Mouse (Mus musculus) liver, adult 2 months (tissue): ENCODE measurements around the gene Lce3d. TPM values are rescaled to one million over a fixed set of nuclear protein-coding genes. Genes with fewer than 3 reads are reported as not detected.

ENCODE experiments used
- DNase-seq: peaks from one replicate; pipeline ENCODE4 v3.0.0-alpha.2; 2011; ENCODE audit warnings: low read depth, low spot score; ENCODE audit errors: extremely low read depth
- H3K27ac ChIP-seq: fragments of 200-500 bp; replicated peaks from 2 replicates; pipeline ENCODE4 v1.5.1; 2012; ENCODE audit warnings: low read depth, mild to moderate bottlenecking, control low read depth, inconsistent platforms, low read length; ENCODE audit not compliant: insufficient read depth
- H3K27me3 ChIP-seq: fragments of 200-500 bp; 2 replicates; pipeline ENCODE4 v1.6.1; 2012; ENCODE audit warnings: mild to moderate bottlenecking, moderate library complexity, low read length, inconsistent platforms; ENCODE audit not compliant: control insufficient read depth, insufficient read depth
- H3K36me3 ChIP-seq: fragments of 200-500 bp; 2 replicates; pipeline ENCODE4 v1.6.1; 2012; ENCODE audit warnings: low read length, inconsistent platforms; ENCODE audit not compliant: control insufficient read depth, insufficient read depth
- H3K4me1 ChIP-seq: fragments of 200-500 bp; 2 replicates; pipeline ENCODE4 v1.6.1; 2011; ENCODE audit warnings: low read length; ENCODE audit not compliant: control insufficient read depth, insufficient read depth
- H3K4me3 ChIP-seq: fragments of 200-500 bp; 2 replicates; pipeline ENCODE4 v1.5.1; 2011; ENCODE audit warnings: low read depth, mild to moderate bottlenecking, control low read depth, low read length, moderate library complexity; ENCODE audit not compliant: insufficient read depth
- H3K79me2 ChIP-seq: fragments of 200-500 bp; 2 replicates; pipeline ENCODE4 v1.6.1; 2012; ENCODE audit warnings: inconsistent platforms, mild to moderate bottlenecking, low read length, moderate library complexity; ENCODE audit not compliant: control insufficient read depth, insufficient read depth
- H3K9ac ChIP-seq: fragments of 200-500 bp; 2 replicates; pipeline ENCODE4 v1.6.1; 2012; ENCODE audit warnings: low read depth, mild to moderate bottlenecking, control low read depth, inconsistent platforms, low read length
- CTCF ChIP-seq: fragments of 200-500 bp; IDR thresholded peaks from 2 replicates; pipeline ENCODE4 v1.5.1; 2011; ENCODE audit warnings: low read depth, low read length, control low read depth
- POLR2A ChIP-seq: fragments of 200-500 bp; IDR thresholded peaks from 2 replicates; pipeline ENCODE4 v1.6.1; 2011; ENCODE audit warnings: low read length, control low read depth; ENCODE audit not compliant: insufficient read depth; ENCODE audit errors: extremely low read depth
- WGBS: fragments of 180-500 bp; shearing (Covaris S2); methylation state at CpG from one replicate; pipeline ENCODE4 v1.1.7; 2018; 5-methylcytosine and 5-hydroxymethylcytosine counted together
- polyA plus RNA-seq: library from polyadenylated mRNA; depleted of rRNA; stranded (reverse); fragments of >200 nt; gene quantifications from 2 replicates; pipeline ENCODE4 v1.2.3, GENCODE M21; 2012; rRNA removed
- total RNA-seq: library from RNA; depleted of rRNA; stranded (reverse); fragments of >200 nt; gene quantifications from 2 replicates; pipeline ENCODE4 v1.2.3, GENCODE M21; 2014; rRNA removed

Lce3d gene
- total and polyA plus RNA-seq, 2 experiments = not detected

- no peak for TF ChIP-seq POLR2A
- no peak for TF ChIP-seq CTCF
- Histone ChIP-seq H3K4me3 (no peak within 1 kb of the TSS), H3K36me3 (no peaks in the 10 kb centered on the region), H3K27ac (no peak within 1 kb of the TSS), H3K9ac (no peak within 1 kb of the TSS), H3K27me3 (no peaks in the 10 kb centered on the region), H3K4me1 (no peaks in the 10 kb centered on the region), H3K79me2 (no peaks in the 10 kb centered on the region)
- DNase-seq = no peak
- WGBS = 86% methylated on average over 2 of the region's 2 CpGs
Measured at GRCm38 (mm10) chr3:92966761-92967160, 9.6 kb downstream of the Lce3d start, which contains the start of gene Lce3e. Lce3e (plus strand) TSS chr3:92967061.

- 68% methylated on average over 2 of the region's 2 CpGs for WGBS
- no peak overlapping the region for H3K27ac ChIP-seq
Measured at GRCm38 (mm10) chr3:92978484-92978883, 21.3 kb downstream of the Lce3d start.

GRCm38 (mm10) chr3:92991926-92992325 lies 34.7 kb downstream of the Lce3d start, which contains the start of gene Lce3f:
Lce3f (plus strand) TSS chr3:92992226.
- no peaks in the 10 kb centered on the region for H3K27me3 ChIP-seq
- no peak for DNase-seq
- no peak within 1 kb of the TSS for H3K9ac ChIP-seq
- no peaks in the 10 kb centered on the region for H3K79me2 ChIP-seq
- H3K27ac ChIP-seq = no peak within 1 kb of the TSS
- H3K4me1 ChIP-seq = no peaks in the 10 kb centered on the region
- H3K4me3 ChIP-seq = no peak within 1 kb of the TSS
- TF ChIP-seq POLR2A (no peak), CTCF (no peak)
- H3K36me3 ChIP-seq = no peaks in the 10 kb centered on the region

More at GRCm38 (mm10) chr3:92978484-92978883, 21.3 kb downstream of the Lce3d start:
- no peaks in the 10 kb centered on the region for H3K4me1 ChIP-seq
- H3K4me3 ChIP-seq = no peak overlapping the region
- H3K27me3 ChIP-seq = no peaks in the 10 kb centered on the region
- H3K36me3 ChIP-seq = no peaks in the 10 kb centered on the region
- no peak overlapping the region for H3K9ac ChIP-seq
- no peaks in the 10 kb centered on the region for H3K79me2 ChIP-seq
- DNase-seq = no peak
- TF ChIP-seq POLR2A (no peak), CTCF (no peak)

DNA sequence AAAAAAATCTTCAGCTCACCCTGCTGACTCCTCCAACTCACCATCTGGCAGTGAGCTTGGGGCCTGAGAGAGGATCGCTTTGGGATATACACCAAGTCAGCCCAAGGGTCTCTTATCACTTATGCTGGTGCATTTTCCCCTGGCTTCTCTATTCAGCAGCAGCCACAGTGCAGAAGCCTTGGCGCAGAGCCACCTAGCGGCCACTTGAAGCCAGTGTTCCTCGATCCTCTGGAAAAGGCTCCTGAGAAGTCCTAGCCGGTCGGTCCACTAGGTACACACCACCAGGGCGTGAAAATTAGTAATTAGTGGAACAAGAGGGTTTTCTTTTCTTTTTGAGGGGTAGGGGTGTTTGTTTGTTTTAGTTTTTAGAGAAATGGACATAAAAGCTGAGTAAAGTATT lies 41.5 kb downstream of the Lce3d start:
- Histone ChIP-seq H3K9ac (no peak overlapping the region), H3K4me1 (no peaks in the 10 kb centered on the region), H3K36me3 (no peaks in the 10 kb centered on the region), H3K27ac (no peak overlapping the region), H3K27me3 (no peaks in the 10 kb centered on the region; the same call in 1 of the 2 replicates), H3K79me2 (no peaks in the 10 kb centered on the region), H3K4me3 (no peak overlapping the region)
- no peak for TF ChIP-seq POLR2A
- TF ChIP-seq CTCF = peak; percentile 87
- peak; percentile 37 for DNase-seq
- 3% methylated on average over 7 of the region's 7 CpGs for WGBS

DNA sequence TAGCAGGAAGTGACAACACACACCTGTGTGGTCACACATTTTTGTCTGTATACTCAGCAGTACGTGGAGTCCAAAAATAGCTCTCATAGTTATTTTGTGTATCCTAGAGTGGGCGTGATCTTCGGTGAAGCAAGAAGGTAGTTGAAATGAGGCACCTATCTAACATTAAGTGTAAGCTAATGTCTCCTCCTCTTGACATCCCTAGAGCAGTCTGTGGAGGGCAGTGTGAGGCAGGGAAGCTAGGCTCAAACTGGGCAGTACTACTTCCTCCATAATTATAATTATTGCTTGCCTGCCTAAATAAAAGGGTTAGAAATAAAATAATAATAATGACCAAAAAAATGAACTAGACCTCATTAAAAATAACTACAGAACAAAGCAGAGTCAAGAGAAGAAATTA lies 43.4 kb downstream of the Lce3d start:
- no peak for DNase-seq
- Histone ChIP-seq H3K36me3 (no peaks in the 10 kb centered on the region), H3K27ac (no peak overlapping the region), H3K9ac (no peak overlapping the region), H3K4me1 (no peaks in the 10 kb centered on the region), H3K79me2 (no peaks in the 10 kb centered on the region), H3K4me3 (no peak overlapping the region), H3K27me3 (no peaks in the 10 kb centered on the region; the same call in 1 of the 2 replicates)
- 58% methylated on average over 3 of the region's 3 CpGs for whole genome bisulfite sequencing
- TF ChIP-seq CTCF (no peak), POLR2A (no peak)

DNA sequence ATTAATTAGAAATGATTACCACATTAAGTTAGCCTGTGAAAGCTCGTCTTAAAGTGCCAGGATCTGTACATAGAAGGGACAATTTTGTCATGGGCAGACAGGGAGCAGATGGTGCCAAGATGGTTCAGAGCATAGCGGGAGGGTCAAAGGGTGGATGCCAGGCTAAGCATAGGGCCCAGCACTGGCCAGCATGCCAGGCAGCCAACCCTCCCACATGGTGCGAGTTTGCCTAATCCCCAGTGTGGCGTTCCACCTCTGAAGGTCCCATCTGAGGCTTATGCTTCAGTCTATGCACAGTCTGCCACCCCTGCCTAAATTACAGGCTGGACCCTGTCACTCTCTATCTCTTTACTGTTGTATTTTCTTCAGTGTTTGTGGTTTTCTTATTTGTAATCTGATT lies 45.7 kb downstream of the Lce3d start:
- Histone ChIP-seq H3K79me2 (no peaks in the 10 kb centered on the region), H3K4me1 (no peaks in the 10 kb centered on the region), H3K9ac (no peak overlapping the region), H3K4me3 (no peak overlapping the region), H3K27ac (no peak overlapping the region), H3K36me3 (no peaks in the 10 kb centered on the region), H3K27me3 (no peaks in the 10 kb centered on the region; the same call in 1 of the 2 replicates)
- TF ChIP-seq CTCF = no peak
- no peak for TF ChIP-seq POLR2A
- WGBS = 70% methylated on average over 4 of the region's 4 CpGs
- no peak for DNase-seq

Other genes starting within 250 kb of the Lce3d start
- gene Lce1e, start 248.3 kb upstream of the Lce3d start, total RNA-seq = not detected in 2 replicates
- not detected in 2 replicates for gene Lce1e, start 248.3 kb upstream of the Lce3d start, polyA plus RNA-seq
- not detected in 2 replicates for gene Lce1f, start 237.0 kb upstream of the Lce3d start, total RNA-seq
- gene Lce1f, start 237.0 kb upstream of the Lce3d start, polyA plus RNA-seq = not detected in 2 replicates
- not detected in 2 replicates for gene Gm38119, start 218.3 kb upstream of the Lce3d start, total RNA-seq
- gene Gm38119, start 218.3 kb upstream of the Lce3d start, polyA plus RNA-seq = not detected in 2 replicates
- not detected in 2 replicates for gene Lce1g, start 205.1 kb upstream of the Lce3d start, total RNA-seq
- gene Lce1g, start 205.1 kb upstream of the Lce3d start, polyA plus RNA-seq = not detected in 2 replicates
- gene Lce1h, start 192.3 kb upstream of the Lce3d start, total RNA-seq = not detected in 2 replicates
- gene Lce1h, start 192.3 kb upstream of the Lce3d start, polyA plus RNA-seq = not detected in 2 replicates
- not detected in 2 replicates for gene Lce1i, start 178.5 kb upstream of the Lce3d start, total RNA-seq
- gene Lce1i, start 178.5 kb upstream of the Lce3d start, polyA plus RNA-seq = not detected in 2 replicates
- gene Lce1j, start 166.9 kb upstream of the Lce3d start, total RNA-seq = not detected in 2 replicates
- gene Lce1j, start 166.9 kb upstream of the Lce3d start, polyA plus RNA-seq = not detected in 2 replicates
- gene Lce1k, start 149.5 kb upstream of the Lce3d start, total RNA-seq = not detected in 2 replicates
- not detected in 2 replicates for gene Lce1k, start 149.5 kb upstream of the Lce3d start, polyA plus RNA-seq
- gene Kprp, start 130.1 kb upstream of the Lce3d start, total RNA-seq = not detected in 2 replicates
- not detected in 2 replicates for gene Kprp, start 130.1 kb upstream of the Lce3d start, polyA plus RNA-seq
- gene Lce1l, start 106.1 kb upstream of the Lce3d start, total RNA-seq = not detected in 2 replicates
- not detected in 2 replicates for gene Lce1l, start 106.1 kb upstream of the Lce3d start, polyA plus RNA-seq
- not detected in 2 replicates for gene 2310050C09Rik, start 87.2 kb upstream of the Lce3d start, total RNA-seq
- not detected in 2 replicates for gene 2310050C09Rik, start 87.2 kb upstream of the Lce3d start, polyA plus RNA-seq
- gene Lce3a, start 31.2 kb upstream of the Lce3d start, total RNA-seq = not detected in 2 replicates
- not detected in 2 replicates for gene Lce3a, start 31.2 kb upstream of the Lce3d start, polyA plus RNA-seq
- not detected in 2 replicates for gene Lce3b, start 24.4 kb upstream of the Lce3d start, total RNA-seq
- gene Lce3b, start 24.4 kb upstream of the Lce3d start, polyA plus RNA-seq = not detected in 2 replicates
- not detected in 2 replicates for gene Lce3c, start 12.9 kb upstream of the Lce3d start, total RNA-seq
- gene Lce3c, start 12.9 kb upstream of the Lce3d start, polyA plus RNA-seq = not detected in 2 replicates
- not detected in 2 replicates for gene Lce3e, start 9.7 kb downstream of the Lce3d start, total RNA-seq
- not detected in 2 replicates for gene Lce3e, start 9.7 kb downstream of the Lce3d start, polyA plus RNA-seq
- gene Lce3f, start 34.8 kb downstream of the Lce3d start, total RNA-seq = not detected in 2 replicates
- gene Lce3f, start 34.8 kb downstream of the Lce3d start, polyA plus RNA-seq = not detected in 2 replicates
- not detected in 2 replicates for gene Crct1, start 58.3 kb downstream of the Lce3d start, total RNA-seq
- not detected in 2 replicates for gene Crct1, start 58.3 kb downstream of the Lce3d start, polyA plus RNA-seq
- gene Lce1m, start 61.7 kb downstream of the Lce3d start, total RNA-seq = not detected in 2 replicates
- not detected in 2 replicates for gene Lce1m, start 61.7 kb downstream of the Lce3d start, polyA plus RNA-seq
- not detected in 2 replicates for gene Gm4858, start 111.4 kb downstream of the Lce3d start, total RNA-seq
- gene Gm4858, start 111.4 kb downstream of the Lce3d start, polyA plus RNA-seq = not detected in 2 replicates
- not detected in 2 replicates for gene Crnn, start 187.4 kb downstream of the Lce3d start, total RNA-seq
- not detected in 2 replicates for gene Crnn, start 187.4 kb downstream of the Lce3d start, polyA plus RNA-seq
- not detected in 2 replicates for gene Flg2, start 239.9 kb downstream of the Lce3d start, total RNA-seq
- not detected in 2 replicates for gene Flg2, start 239.9 kb downstream of the Lce3d start, polyA plus RNA-seq